Mouse (Mus musculus) heart, adult 8-10 months (tissue): ENCODE measurements around the gene Sirt5. TPM values are rescaled to one million over a fixed set of nuclear protein-coding genes. Genes with fewer than 3 reads are reported as not detected.

Experiments used
- DNase-seq: peaks from one replicate; pipeline ENCODE4 v3.0.0; 2022; ENCODE audit warnings: low spot score
- total RNA-seq, 4 experiments: library from RNA; stranded (reverse); gene quantifications; 2 replicates each; pipeline ENCODE4 v1.2.4; 2022

Gene Sirt5
- total RNA-seq, 4 experiments from 2014 or later, result 57.4 to 64.4 (median 63.0) TPM

GRCm38 (mm10) chr13:43374205-43374604 lies 8.9 kb downstream of the Sirt5 start:
- no peak for DNase-seq

DNA sequence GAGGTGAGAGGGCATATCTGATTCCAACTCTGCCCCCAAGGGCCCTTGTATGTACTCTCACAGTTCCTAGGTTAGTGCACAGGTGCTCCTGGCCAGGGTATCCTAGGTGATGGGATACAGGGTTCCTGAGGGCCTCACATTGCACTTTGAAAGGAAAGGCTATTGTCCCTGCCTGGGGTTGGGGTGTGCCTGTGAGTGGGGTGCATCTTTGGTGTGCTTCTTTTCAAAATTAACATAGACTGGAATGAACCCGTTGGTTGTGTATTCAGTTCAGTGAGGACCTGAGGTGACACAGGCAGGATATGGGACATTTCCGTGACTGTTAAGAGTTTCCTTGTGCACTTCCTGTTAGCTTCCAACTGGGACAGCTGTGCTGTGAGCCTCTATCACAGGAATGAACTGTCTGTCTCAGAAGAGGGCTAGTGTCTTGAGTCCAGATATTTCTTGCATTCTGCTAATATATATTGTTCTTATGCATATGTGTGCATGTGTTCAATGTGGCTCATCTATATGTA lies 9.7 kb downstream of the Sirt5 start:
- DNase-seq, result no peak

DNA sequence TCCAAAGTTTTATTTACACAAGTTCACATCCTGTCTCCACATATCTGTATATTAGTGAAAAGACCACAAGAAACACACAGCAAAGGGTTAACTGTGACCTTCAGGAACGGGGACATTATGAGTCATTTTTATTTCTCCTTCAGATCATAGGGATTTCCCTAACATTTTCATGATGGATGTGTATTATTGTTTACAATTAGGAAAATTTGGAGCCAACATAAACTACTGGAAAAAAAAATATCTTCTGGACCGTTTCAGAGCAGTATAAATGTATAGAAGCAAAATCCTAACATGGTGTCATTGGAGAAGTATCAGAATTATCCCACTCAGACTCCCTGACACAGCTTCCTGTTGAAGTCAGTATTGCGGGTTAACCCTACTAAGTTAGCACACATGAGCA lies 14.7 kb downstream of the Sirt5 start:
- no peak for DNase-seq

DNA sequence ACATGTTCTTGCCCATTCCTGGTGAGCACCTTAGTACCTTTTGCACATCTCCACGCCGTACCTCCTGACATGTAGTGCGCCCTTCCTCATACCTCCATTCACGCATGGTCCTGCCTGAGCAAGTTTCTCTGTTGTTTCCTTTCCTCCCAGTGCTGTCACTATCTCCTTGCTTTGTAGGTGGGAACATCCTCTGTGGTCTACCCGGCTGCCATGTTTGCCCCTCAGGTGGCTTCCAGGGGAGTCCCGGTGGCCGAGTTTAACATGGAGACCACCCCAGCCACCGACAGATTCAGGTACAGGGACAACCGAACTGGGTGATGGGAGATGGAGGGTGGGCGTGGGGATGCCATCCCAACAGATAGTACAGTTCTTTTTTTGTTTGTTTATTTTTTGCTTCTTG lies 20.0 kb downstream of the Sirt5 start:
- DNase-seq, result no peak

- no peak for DNase-seq
These were observed 32.5 kb downstream of the Sirt5 start for GRCm38 (mm10) chr13:43397700-43398296.

GRCm38 (mm10) chr13:43398297-43399080 lies 33.2 kb downstream of the Sirt5 start, which contains the start of gene Nol7:
Gene Nol7 (plus strand): TSS chr13:43398390.
- peak; percentile 93 for DNase-seq

GRCm38 (mm10) chr13:43399576-43399975 lies 34.3 kb downstream of the Sirt5 start:
- no peak for DNase-seq

- no peak for DNase-seq
These were observed 47.0 kb downstream of the Sirt5 start for GRCm38 (mm10) chr13:43412311-43412710.

DNA sequence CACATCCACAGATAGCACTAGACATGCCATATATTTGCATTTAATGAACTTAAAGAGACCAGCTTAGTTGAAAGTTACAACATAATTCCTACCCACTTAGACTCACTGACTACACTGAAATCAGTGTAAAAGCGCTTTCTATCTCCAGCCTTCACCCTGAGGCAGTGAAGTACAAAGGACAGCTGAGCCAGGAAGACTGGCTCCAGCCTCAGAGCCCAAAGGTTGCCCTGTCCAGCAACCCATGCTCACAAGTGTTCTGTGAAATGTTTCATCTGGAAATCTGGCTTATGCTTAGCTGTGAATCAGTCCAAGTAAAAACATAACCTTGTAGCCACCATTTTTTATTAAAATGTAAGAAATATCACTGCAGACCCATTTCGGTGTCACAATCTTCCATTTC lies 48.3 kb downstream of the Sirt5 start:
- no peak for DNase-seq

GRCm38 (mm10) chr13:43415249-43415648 lies 50.0 kb downstream of the Sirt5 start:
- no peak for DNase-seq

- no peak for DNase-seq
These were observed 63.1 kb downstream of the Sirt5 start for GRCm38 (mm10) chr13:43428436-43428835.

DNA sequence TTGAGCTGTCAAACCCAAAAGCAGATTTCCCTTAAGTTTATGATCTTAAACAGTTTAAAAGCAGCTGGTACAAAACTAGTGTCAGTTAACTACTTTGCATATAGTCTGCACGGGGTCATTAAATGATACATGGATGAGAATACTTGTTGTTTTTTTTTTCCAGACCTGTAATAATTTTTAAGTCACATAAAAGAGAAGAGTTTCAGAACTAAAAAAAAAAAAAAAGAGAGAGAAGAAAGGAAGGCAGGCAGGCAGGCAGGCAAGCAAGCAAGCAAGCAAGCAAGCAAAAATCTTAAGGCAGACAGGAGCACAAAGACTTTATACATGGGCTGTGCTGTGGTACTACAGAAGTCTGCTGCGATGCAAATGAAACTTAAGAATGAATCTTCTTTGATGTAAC lies 68.1 kb downstream of the Sirt5 start:
- no peak for DNase-seq

DNA sequence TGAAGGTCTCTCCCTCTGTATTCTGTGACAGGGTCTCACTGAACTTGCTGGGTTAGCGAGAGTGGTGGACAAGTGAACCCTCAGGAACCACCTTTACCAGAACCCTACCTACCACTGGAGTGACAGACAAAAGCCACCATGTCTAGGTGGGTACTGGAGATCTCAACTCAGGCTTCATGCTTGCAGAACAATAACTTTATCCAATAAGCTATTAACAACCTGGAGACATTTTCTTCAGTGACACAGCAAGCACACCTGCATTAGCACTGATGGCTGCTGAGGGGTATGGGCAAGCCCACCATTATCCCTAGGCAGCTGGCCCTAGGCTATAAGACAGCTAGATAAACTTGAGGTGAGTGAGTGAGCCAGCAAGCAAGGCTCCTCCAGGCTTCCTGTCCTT lies 75.1 kb downstream of the Sirt5 start:
- DNase-seq, result no peak

- no peak for DNase-seq
These were observed 77.3 kb downstream of the Sirt5 start for GRCm38 (mm10) chr13:43442551-43442950.

DNA sequence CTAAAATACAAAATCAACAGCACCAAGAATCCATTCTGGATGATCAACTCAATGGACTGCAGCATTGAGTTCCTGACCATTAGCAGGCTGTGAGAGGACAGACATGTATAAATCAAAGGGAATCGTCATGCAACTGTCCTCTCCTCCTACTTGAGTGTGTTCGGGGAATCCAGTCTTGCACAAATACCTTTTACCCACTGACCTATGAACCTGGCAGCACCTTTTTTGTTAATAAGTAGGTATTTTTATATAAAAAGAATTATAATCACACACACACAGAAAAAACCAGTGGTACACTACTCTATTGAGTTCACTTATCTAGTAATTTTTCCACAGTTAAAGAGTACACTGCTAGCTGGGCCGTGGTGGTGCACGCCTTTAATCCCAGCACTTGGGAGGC lies 78.4 kb downstream of the Sirt5 start:
- no peak for DNase-seq

DNA sequence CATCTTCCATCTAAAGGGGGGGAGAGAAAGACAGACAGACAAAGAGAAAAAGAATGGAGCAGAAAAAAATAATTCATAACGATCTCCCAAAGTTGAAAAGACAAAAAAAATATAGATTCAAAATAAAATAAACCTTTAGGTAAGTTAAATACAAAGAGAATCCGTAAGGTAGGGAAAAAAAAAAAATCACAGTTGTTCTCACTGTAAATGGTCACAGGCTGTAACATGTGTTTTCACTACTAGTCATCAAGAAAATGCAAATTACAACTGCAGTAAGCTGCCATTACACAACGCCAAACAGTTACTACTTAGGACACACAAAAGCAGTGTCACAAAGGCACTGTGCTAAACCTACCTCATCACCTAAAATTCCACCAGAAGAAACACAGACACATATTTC lies 79.4 kb downstream of the Sirt5 start:
- no peak for DNase-seq

Other genes with a start within 250 kb of the Sirt5 start
- gene Tbc1d7, start 194.0 kb upstream of the Sirt5 start, total RNA-seq, result 10 to 100 TPM; 30.4 to 34.8 (median 33.0) TPM
- gene Gfod1, start 61.3 kb upstream of the Sirt5 start, total RNA-seq, result 10 to 100 TPM; 28.2 to 33.9 (median 30.5) TPM
- 100 to 1,000 TPM in 3 of 4 experiments, 10 to 100 TPM in 1; 84.2 to 130 (median 113) TPM for gene Nol7, start 32.9 kb downstream of the Sirt5 start, total RNA-seq
- gene Ranbp9, start 115.8 kb downstream of the Sirt5 start, total RNA-seq, result 10 to 100 TPM; 35.9 to 46.7 (median 41.6) TPM
- 10 to 100 TPM; 43.2 to 51.2 (median 48.7) TPM for gene Mcur1, start 194.7 kb downstream of the Sirt5 start, total RNA-seq